9 mouse cellular contexts compared by ENCODE assay signal in genomic region chr15:94722759-94723158, GRCm38 (mm10).
A peak's percentile ranks its signal among the peaks of the same experiment; 100 is the strongest.
DNase-seq lines count a peak whose midpoint lies in the region; ATAC-seq and TF ChIP-seq lines count a peak whose summit lies in the region.
"Had no signal": no experiment of that assay in that cellular context is flagged by ENCODE, and none has a peak within 500 bp of the region (broad histone marks: within the 10 kb centered on the region; RNA-seq: fewer than 3 reads in every experiment).

No protein-coding gene starts in this region.

- no peak overlapping the region for H3K27ac ChIP-seq in gastrocnemius, adult 2 months
- H3K27ac ChIP-seq: limb, embryonic 12.5 days had no signal

- DNase-seq in gastrocnemius, adult 2 months = no peak
- no peak for DNase-seq in gastrocnemius, postnatal 25 days
- DNase-seq in urinary bladder, postnatal 36 days (ENCODE audit: low spot score in 2 of 2) = peak; percentile 27 to 42
- no peak for DNase-seq in urinary bladder, adult 2 months (ENCODE audit: low spot score)
- peak; percentile 66 for DNase-seq in embryo, embryonic 9.5 days (ENCODE audit: extremely low spot score)
- peak; percentile 36 to 75 for DNase-seq in kidney, postnatal 36 days
- peak; percentile 4 for DNase-seq in lung, adult 2 months

- no peaks in the 10 kb centered on the region for H3K4me1 ChIP-seq in lung, adult 2 months (ENCODE audit: control insufficient read depth, insufficient read depth, low read length)
- H3K4me1 ChIP-seq: limb, embryonic 12.5 days had no signal

- intact Hi-C loops in gastrocnemius, adult 2 months (cut with DNase I) = loop anchor here (1.0 kb wide), 1 partner anchor 852 kb away; no protein-coding TSS in a partner anchor

- H3K4me3 ChIP-seq in gastrocnemius, adult 2 months = no peak overlapping the region
- no peak overlapping the region for H3K4me3 ChIP-seq in lung, adult 2 months (replicated peaks; ENCODE audit: extremely low read depth, low read depth, low read length)
- H3K4me3 ChIP-seq: limb, embryonic 12.5 days had no signal

- no peak for TF ChIP-seq POLR2A in lung, adult 2 months (IDR thresholded peaks at IDR 0.05; ENCODE audit: borderline replicate concordance, extremely low read depth, low read depth, low read length)

- ATAC-seq in granulocyte monocyte progenitor cell, adult 5-6 weeks (replicated peaks; ENCODE audit: poor library complexity, severe bottlenecking) = no peak

- 27% methylated on average over 5 of the region's 5 CpGs for WGBS in lung, adult 2 months

- TF ChIP-seq CTCF in gastrocnemius, adult 2 months (IDR thresholded peaks at IDR 0.05) = peak; percentile 67
- no peak for TF ChIP-seq CTCF in lung, adult 2 months (IDR thresholded peaks at IDR 0.05; ENCODE audit: insufficient read depth, low read length)

Comparison
In these comparisons a context has a peak if more than half of its experiments do, and no peak if none do; other contexts are left out.
1. DNase-seq: peak in urinary bladder, postnatal 36 days (2 of 2), embryo, embryonic 9.5 days (single experiment), kidney, postnatal 36 days (2 of 2) and lung, adult 2 months (single experiment); none in gastrocnemius, adult 2 months (single experiment), gastrocnemius, postnatal 25 days (single experiment) and urinary bladder, adult 2 months (single experiment).